Mouse (Mus musculus): ENCODE measurements at regions not wholly inside any gene's neighbourhood (a gene's known extent, or its start where the extent isn't known, plus 50 kb on each side); places are given as distances from the start of the nearest gene placed in this dataset.
A peak's percentile ranks its signal among the peaks of the same experiment; 100 is the strongest.

- DNase-seq (ENCODE audit: inconsistent age in 2 of 2, low spot score in 1 of 2): peak; percentile 34 to 79
These were observed 837.0 kb upstream of the Ppp6c start for GRCm38 (mm10) chr2:40063261-40063660.

GRCm38 (mm10) chr2:40053528-40053927 is 827.3 kb upstream of the Ppp6c start:
- no peak for DNase-seq (ENCODE audit: inconsistent age in 2 of 2, low spot score in 1 of 2)
